Mouse (Mus musculus) CD4-positive, CD25-positive, alpha-beta regulatory T cell, adult 4 months (primary cell): ENCODE measurements around the gene Zfp526. TPM values are rescaled to one million over a fixed set of nuclear protein-coding genes. Genes with fewer than 3 reads are reported as not detected.

ENCODE experiments used
- ATAC-seq: one replicate; pipeline ENCODE4 v1.8.0; 2017
- polyA plus RNA-seq, 2 experiments: library from polyadenylated mRNA; unstranded; fragments of 100-300 nt; shearing (Covaris generic); gene quantifications; one replicate each; pipeline ENCODE4 v1.2.1; 2017

Zfp526 gene
- 1 to 10 TPM; 2.8 to 3.0 TPM for polyA plus RNA-seq

- ATAC-seq = peak; percentile 77
These were observed at the start of gene Zfp526 for GRCm38 (mm10) chr7:25221102-25221883. Gene Zfp526 (plus strand): TSS chr7:25221425.

- no peak for ATAC-seq
These were observed 48.6 kb upstream of the Zfp526 start for GRCm38 (mm10) chr7:25172669-25173068.

GRCm38 (mm10) chr7:25174343-25174742, 46.9 kb upstream of the Zfp526 start:
- no peak for ATAC-seq

- no peak for ATAC-seq
These were observed 42.9 kb upstream of the Zfp526 start for GRCm38 (mm10) chr7:25178317-25178716.

GRCm38 (mm10) chr7:25178787-25179605, 42.2 kb upstream of the Zfp526 start:
- peak; percentile 17 for ATAC-seq

- peak; percentile 68 for ATAC-seq
These were observed 41.5 kb upstream of the Zfp526 start, which contains the start of gene Pou2f2 for GRCm38 (mm10) chr7:25179606-25180161. Gene Pou2f2 (minus strand): TSS chr7:25179726.

- ATAC-seq = peak; percentile 27
These were observed 40.7 kb upstream of the Zfp526 start for GRCm38 (mm10) chr7:25180512-25180911.

- peak; percentile 46 for ATAC-seq
These were observed 39.9 kb upstream of the Zfp526 start for GRCm38 (mm10) chr7:25181331-25181790.

- peak; percentile 12 for ATAC-seq
These were observed 39.4 kb upstream of the Zfp526 start for GRCm38 (mm10) chr7:25181814-25182213.

GRCm38 (mm10) chr7:25184091-25184490, 37.1 kb upstream of the Zfp526 start:
- no peak for ATAC-seq

GRCm38 (mm10) chr7:25187662-25188650, 33.3 kb upstream of the Zfp526 start:
- ATAC-seq = peak; percentile 73

GRCm38 (mm10) chr7:25190806-25191205, 30.4 kb upstream of the Zfp526 start:
- no peak for ATAC-seq

GRCm38 (mm10) chr7:25192110-25192509, 29.1 kb upstream of the Zfp526 start:
- no peak for ATAC-seq

- ATAC-seq = no peak
These were observed 26.1 kb upstream of the Zfp526 start for GRCm38 (mm10) chr7:25195148-25195547.

- ATAC-seq = no peak
These were observed 25.1 kb upstream of the Zfp526 start for GRCm38 (mm10) chr7:25196107-25196506.

GRCm38 (mm10) chr7:25197384-25198018, 23.7 kb upstream of the Zfp526 start:
- ATAC-seq = no peak

- no peak for ATAC-seq
These were observed 17.6 kb upstream of the Zfp526 start for GRCm38 (mm10) chr7:25203624-25204023.

GRCm38 (mm10) chr7:25205355-25206093, 15.7 kb upstream of the Zfp526 start:
- peak; percentile 86 for ATAC-seq

GRCm38 (mm10) chr7:25206094-25206830, 15.0 kb upstream of the Zfp526 start:
- peak; percentile 28 for ATAC-seq

- peak; percentile 56 for ATAC-seq
These were observed 12.0 kb upstream of the Zfp526 start for GRCm38 (mm10) chr7:25209161-25209622.
